Mouse (Mus musculus): Measurements from ENCODE around the gene Pspn.

DNA sequence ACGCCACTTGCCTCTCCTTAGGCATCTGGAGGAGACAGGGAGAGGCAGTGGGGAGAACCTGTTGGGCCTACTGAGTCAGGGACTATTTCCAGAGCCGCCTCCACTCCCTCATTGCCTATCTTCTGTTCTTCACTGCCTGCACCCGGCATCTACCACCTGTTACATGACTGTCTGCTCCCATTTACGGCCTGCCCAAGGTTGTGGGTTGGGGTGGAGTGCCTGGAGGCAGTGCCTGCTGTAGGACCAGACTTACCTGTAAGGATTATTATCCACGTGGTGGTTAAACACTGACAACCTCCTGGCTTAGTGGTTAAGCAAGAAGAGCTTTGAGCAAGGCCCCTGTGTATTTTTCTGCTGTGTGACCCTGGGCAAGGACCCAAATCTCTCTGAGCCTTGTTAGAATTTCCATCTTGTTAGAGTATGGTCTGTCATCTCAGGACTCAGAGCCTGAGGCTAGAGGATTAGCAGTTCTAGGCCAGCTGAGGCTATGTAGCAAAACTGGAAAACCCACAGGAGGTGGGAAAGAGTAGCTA is 25.0 kb downstream of the Pspn start:
- no peak for TF ChIP-seq MYC (IDR thresholded peaks at IDR 0.05; ENCODE audit: low read depth, low read length)
- TF ChIP-seq CTCF (IDR thresholded peaks at IDR 0.05 in 2 of 3, conservative IDR thresholded peaks at IDR 0.05 in 1 of 3; ENCODE audit: control insufficient read depth in 1 of 3, insufficient read depth in 1 of 3, low read depth in 2 of 3, low read length in 3 of 3, poor library complexity in 1 of 3, severe bottlenecking in 1 of 3), result no peak
- TF ChIP-seq POLR2A (IDR thresholded peaks at IDR 0.05; ENCODE audit: control insufficient read depth in 1 of 2, insufficient read depth in 1 of 2, low read depth in 1 of 2, low read length in 2 of 2, poor library complexity in 1 of 2), result no peak
- TF ChIP-seq EP300 (IDR thresholded peaks at IDR 0.05; ENCODE audit: low read depth in 1 of 2, low read length in 2 of 2), result no peak
- TF ChIP-seq USF2 (IDR thresholded peaks at IDR 0.05; ENCODE audit: borderline replicate concordance in 1 of 2, insufficient read depth in 1 of 2, low read depth in 1 of 2, low read length in 2 of 2), result no peak
- no peak for TF ChIP-seq POLR2AphosphoS5 (IDR thresholded peaks at IDR 0.05; ENCODE audit: borderline replicate concordance, low read depth, low read length)
- no peak for TF ChIP-seq RAD21 (IDR thresholded peaks at IDR 0.05; ENCODE audit: low read depth, low read length)
- no peak for TF ChIP-seq ZC3H11A (IDR thresholded peaks at IDR 0.05; ENCODE audit: low read depth, low read length)
- TF ChIP-seq NELFE (IDR thresholded peaks at IDR 0.05; ENCODE audit: low read depth, low read length), result no peak
- TF ChIP-seq TAL1 (IDR thresholded peaks at IDR 0.05; ENCODE audit: low read length), result no peak
- no peak for TF ChIP-seq GATA1 (IDR thresholded peaks at IDR 0.05; ENCODE audit: low read depth, low read length)
- no peak for TF ChIP-seq CHD1 (IDR thresholded peaks at IDR 0.05; ENCODE audit: low read depth, low read length)
- no peak for TF ChIP-seq CHD2 (IDR thresholded peaks at IDR 0.05; ENCODE audit: low read length)
- TF ChIP-seq RCOR1 (IDR thresholded peaks at IDR 0.05; ENCODE audit: low read depth, low read length), result no peak
